7 mouse cellular contexts compared by ENCODE assay signal in genomic region chr8:69802216-69802615, GRCm38 (mm10).
"Had no signal": no experiment of that assay in that cellular context is flagged by ENCODE, and none has a peak within 500 bp of the region (broad histone marks: within the 10 kb centered on the region; RNA-seq: fewer than 3 reads in every experiment).

No protein-coding gene starts in this region.

- DNase-seq: kidney, adult 2 months; layer of hippocampus, postnatal 36 days; lung, embryonic 14.5 days; lung, postnatal 10 days; retina, postnatal 1 day; right cerebral cortex, postnatal 4 days; spleen, adult 18-20 months had no signal
